Mouse (Mus musculus) heart, embryonic 11.5 days (tissue): ENCODE results near the gene Urgcp. TPM values are rescaled to one million over a fixed set of nuclear protein-coding genes. Genes with fewer than 3 reads are reported as not detected.

Experiments
- ATAC-seq: fragments of 200-750 bp; cut with Nextera tagmentation; replicated peaks from 2 replicates; pipeline ENCODE4 v1.8.0; 2017; ENCODE audit warnings: moderate library complexity; ENCODE audit not compliant: insufficient number of reproducible peaks, low FRiP score, low TSS enrichment
- H3K27ac ChIP-seq: fragments of 300-500 bp; sonication (generic); 2 replicates; pipeline ENCODE4 v1.5.1; 2014; ENCODE audit warnings: mild to moderate bottlenecking, low read depth, low read length
- H3K27me3 ChIP-seq: fragments of 300-500 bp; sonication (generic); 2 replicates; pipeline ENCODE4 v1.6.1; 2014; ENCODE audit warnings: mild to moderate bottlenecking, low read length, mixed read lengths; ENCODE audit not compliant: control insufficient read depth, insufficient read depth
- H3K36me3 ChIP-seq: fragments of 300-500 bp; sonication (generic); 2 replicates; pipeline ENCODE4 v1.6.1; 2014; ENCODE audit warnings: mild to moderate bottlenecking, low read length, moderate library complexity, mixed read lengths; ENCODE audit not compliant: control insufficient read depth, insufficient read depth
- H3K4me1 ChIP-seq: fragments of 300-500 bp; sonication (generic); 2 replicates; pipeline ENCODE4 v1.6.1; 2014; ENCODE audit warnings: low read length; ENCODE audit not compliant: control insufficient read depth, insufficient read depth
- H3K4me2 ChIP-seq: fragments of 300-500 bp; sonication (generic); 2 replicates; pipeline ENCODE4 v1.6.1; 2014; ENCODE audit warnings: mild to moderate bottlenecking, moderate library complexity
- H3K4me3 ChIP-seq: fragments of 300-500 bp; sonication (generic); 2 replicates; pipeline ENCODE4 v1.5.1; 2014; ENCODE audit warnings: low read depth, low read length
- H3K9ac ChIP-seq: fragments of 300-500 bp; sonication (generic); 2 replicates; pipeline ENCODE4 v1.6.1; 2014; ENCODE audit warnings: mild to moderate bottlenecking, low read depth, low read length, moderate library complexity
- H3K9me3 ChIP-seq: fragments of 300-500 bp; sonication (generic); replicated peaks from 2 replicates; pipeline ENCODE4 v1.6.1; 2016; ENCODE audit warnings: low read length; ENCODE audit not compliant: control insufficient read depth
- WGBS: fragments of 180-500 bp; shearing (Covaris S2); extraction: QIAGEN DNeasy Blood & Tissue Kit; methylation state at CpG from one replicate; pipeline ENCODE4 v1.1.7; 2014; ENCODE audit not compliant: insufficient replicate concordance; 5-methylcytosine and 5-hydroxymethylcytosine counted together
- polyA plus RNA-seq: library from polyadenylated mRNA; unstranded; fragments of >200 nt; fragmentation: Nextera tagmentation; extraction: Ambion mirVana; gene quantifications from 2 replicates; pipeline ENCODE4 v1.2.1, GENCODE M21; 2014

Urgcp gene
- polyA plus RNA-seq, 1 experiment from 2014 or later: 14.2 TPM

- Histone ChIP-seq H3K36me3 (peaks cover 10% of the 10 kb centered on the region), H3K4me3 (no peak overlapping the region), H3K27me3 (no peaks in the 10 kb centered on the region), H3K4me2 (no peak overlapping the region), H3K9ac (no peak overlapping the region), H3K9me3 (no peaks in the 10 kb centered on the region), H3K4me1 (no peaks in the 10 kb centered on the region), H3K27ac (no peak overlapping the region)
- WGBS: 85% methylated on average over 6 of the region's 6 CpGs
- ATAC-seq: no peak
Measured at GRCm38 (mm10) chr11:5766019-5766418, 3.8 kb upstream of the Urgcp start.

- no peaks in the 10 kb centered on the region for H3K9me3 ChIP-seq
- ATAC-seq: no peak
Measured at GRCm38 (mm10) chr11:5762633-5762982, 432 bp upstream of the Urgcp start.

GRCm38 (mm10) chr11:5753755-5754154 lies 8.4 kb downstream of the Urgcp start:
- 0 out of 2 replicates have a peak overlapping the region, but pooled peaks have one; percentile 15 for H3K27ac ChIP-seq
- no peaks in the 10 kb centered on the region for H3K27me3 ChIP-seq
- H3K4me2 ChIP-seq: no peak overlapping the region
- H3K9ac ChIP-seq: no peak overlapping the region
- no peaks in the 10 kb centered on the region; the same call in 1 of the 2 replicates for H3K9me3 ChIP-seq
- no peak overlapping the region for H3K4me3 ChIP-seq
- no peak for ATAC-seq
- 71% methylated on average over 2 of the region's 2 CpGs for WGBS
- H3K4me1 ChIP-seq: no peaks in the 10 kb centered on the region
- no peaks in the 10 kb centered on the region; the same call in 1 of the 2 replicates for H3K36me3 ChIP-seq

More at GRCm38 (mm10) chr11:5762633-5762982, 432 bp upstream of the Urgcp start:
- no peaks in the 10 kb centered on the region for H3K27me3 ChIP-seq
- peak overlapping the region; percentile 97; the same call in 1 of the 2 replicates for H3K9ac ChIP-seq
- no peaks in the 10 kb centered on the region for H3K4me1 ChIP-seq
- peak overlapping the region; percentile 97 for H3K27ac ChIP-seq
- H3K4me2 ChIP-seq: peak overlapping the region; percentile 88
- no peaks in the 10 kb centered on the region; the same call in 1 of the 2 replicates for H3K36me3 ChIP-seq
- H3K4me3 ChIP-seq: peak overlapping the region; percentile 83
- WGBS: 16% methylated on average over 6 of the region's 6 CpGs

GRCm38 (mm10) chr11:5744951-5745350 lies 17.2 kb downstream of the Urgcp start:
- no peak overlapping the region for H3K27ac ChIP-seq
- H3K4me2 ChIP-seq: no peak overlapping the region
- 70% methylated on average over 2 of the region's 2 CpGs for WGBS
- no peaks in the 10 kb centered on the region for H3K36me3 ChIP-seq
- no peaks in the 10 kb centered on the region for H3K27me3 ChIP-seq
- no peaks in the 10 kb centered on the region; the same call in 1 of the 2 replicates for H3K4me1 ChIP-seq
- no peak overlapping the region for H3K4me3 ChIP-seq
- no peak for ATAC-seq
- no peaks in the 10 kb centered on the region for H3K9me3 ChIP-seq
- no peak overlapping the region for H3K9ac ChIP-seq

GRCm38 (mm10) chr11:5742106-5742505 lies 20.1 kb downstream of the Urgcp start:
- Histone ChIP-seq H3K4me3 (no peak overlapping the region), H3K9me3 (no peaks in the 10 kb centered on the region), H3K27ac (no peak overlapping the region), H3K9ac (no peak overlapping the region), H3K36me3 (no peaks in the 10 kb centered on the region), H3K27me3 (no peaks in the 10 kb centered on the region), H3K4me2 (no peak overlapping the region; the same call in 1 of the 2 replicates), H3K4me1 (peaks cover 14% of the 10 kb centered on the region)
- 63% methylated on average over 7 of the region's 7 CpGs for WGBS
- no peak for ATAC-seq

- H3K36me3 ChIP-seq: no peaks in the 10 kb centered on the region
- no peaks in the 10 kb centered on the region for H3K27me3 ChIP-seq
- peak overlapping the region; percentile 96 for H3K27ac ChIP-seq
- peak overlapping the region; percentile 92 for H3K4me3 ChIP-seq
- H3K4me1 ChIP-seq: peaks cover 14% of the 10 kb centered on the region
- H3K9ac ChIP-seq: peak overlapping the region; percentile 97
- WGBS: under 1% methylated on average over 42 of the region's 50 CpGs
- H3K4me2 ChIP-seq: peak overlapping the region; percentile 82
- peak; percentile 94 for ATAC-seq
- H3K9me3 ChIP-seq: no peaks in the 10 kb centered on the region
Measured at GRCm38 (mm10) chr11:5740965-5741627, 21.1 kb downstream of the Urgcp start.

- Histone ChIP-seq H3K36me3 (no peaks in the 10 kb centered on the region), H3K4me2 (peak overlapping the region; percentile 82), H3K4me3 (peak overlapping the region; percentile 92), H3K9ac (peak overlapping the region; percentile 97), H3K9me3 (no peaks in the 10 kb centered on the region), H3K27me3 (no peaks in the 10 kb centered on the region), H3K27ac (peak overlapping the region; percentile 96), H3K4me1 (peaks cover 14% of the 10 kb centered on the region)
- ATAC-seq: peak; percentile 43
- under 1% methylated on average over 26 of the region's 26 CpGs for WGBS
Measured at GRCm38 (mm10) chr11:5740599-5740964, 21.6 kb downstream of the Urgcp start.

- H3K9ac ChIP-seq: peak overlapping the region; percentile 59
- H3K27me3 ChIP-seq: no peaks in the 10 kb centered on the region
- no peak for ATAC-seq
- WGBS: 67% methylated on average over 3 of the region's 3 CpGs
- H3K4me1 ChIP-seq: peaks cover 19% of the 10 kb centered on the region
- no peaks in the 10 kb centered on the region for H3K9me3 ChIP-seq
- H3K4me3 ChIP-seq: peak overlapping the region; percentile 92
- no peaks in the 10 kb centered on the region for H3K36me3 ChIP-seq
- peak overlapping the region; percentile 82 for H3K4me2 ChIP-seq
- H3K27ac ChIP-seq: no peak overlapping the region; the same call in 1 of the 2 replicates
Measured at GRCm38 (mm10) chr11:5739846-5740245, 22.3 kb downstream of the Urgcp start.
